Mouse (Mus musculus): Measurements from ENCODE around the gene Anapc4.
A peak's percentile ranks its signal among the peaks of the same experiment; 100 is the strongest.

DNA sequence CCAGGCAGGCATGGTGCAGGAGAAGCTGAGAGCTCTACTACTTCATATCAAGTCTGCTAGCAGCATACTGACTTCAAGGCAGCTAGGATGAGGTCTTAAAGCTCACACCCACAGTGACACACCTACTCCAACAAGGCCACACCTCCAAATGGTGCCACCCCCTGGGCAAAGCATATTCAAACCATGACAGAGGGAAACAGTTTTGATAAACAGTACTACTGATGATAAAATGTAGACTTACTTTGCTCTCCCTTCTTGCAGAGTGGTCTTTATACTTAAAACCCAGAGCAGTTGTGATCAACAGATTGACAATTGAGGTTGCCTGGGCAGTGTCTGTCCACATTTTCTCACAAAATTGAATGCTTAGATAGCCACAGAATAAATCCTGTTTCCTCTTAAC is 807 bp upstream of the Anapc4 start:
- 0 out of 2 replicates have a peak, but pooled peaks have one; percentile 17 for TF ChIP-seq CTCF (IDR thresholded peaks at IDR 0.05; ENCODE audit: low read depth)
- no peak for TF ChIP-seq EP300 (IDR thresholded peaks at IDR 0.05; ENCODE audit: low read depth)

Measured in liver, postnatal 0 days (tissue).